Mouse (Mus musculus): ENCODE measurements at regions not wholly inside any gene's neighbourhood (a gene's known extent, or its start where the extent isn't known, plus 50 kb on each side); places are given as distances from the start of the nearest gene placed in this dataset.

- DNase-seq: no peak
- no peaks in the 10 kb centered on the region for H3K36me3 ChIP-seq (ENCODE audit: control insufficient read depth, insufficient read depth, low read length)
- WGBS: 71% methylated on average over 8 of the region's 8 CpGs
- TF ChIP-seq POLR2A (IDR thresholded peaks at IDR 0.05; ENCODE audit: control insufficient read depth, extremely low read depth, insufficient read depth, low read length, poor library complexity): no peak
- peaks cover 11% of the 10 kb centered on the region for H3K4me1 ChIP-seq (replicated peaks; ENCODE audit: control insufficient read depth, insufficient read depth, low read length)
- no peak overlapping the region for H3K4me3 ChIP-seq (ENCODE audit: control insufficient read depth, insufficient read depth, low read length)
- H3K27ac ChIP-seq (ENCODE audit: control insufficient read depth, insufficient read depth, low read length): no peak overlapping the region
- H3K27me3 ChIP-seq (ENCODE audit: control insufficient read depth, insufficient read depth, low read length): no peaks in the 10 kb centered on the region
Measured at GRCm38 (mm10) chr3:9105191-9105926, 504.5 kb downstream of the Zfp704 start.

- DNase-seq: no peak
- Histone ChIP-seq H3K4me1 (replicated peaks; ENCODE audit: control insufficient read depth, insufficient read depth, low read length) (peaks cover 11% of the 10 kb centered on the region), H3K27me3 (ENCODE audit: control insufficient read depth, insufficient read depth, low read length) (no peaks in the 10 kb centered on the region), H3K27ac (ENCODE audit: control insufficient read depth, insufficient read depth, low read length) (no peak overlapping the region), H3K4me3 (ENCODE audit: control insufficient read depth, insufficient read depth, low read length) (no peak overlapping the region), H3K36me3 (ENCODE audit: control insufficient read depth, insufficient read depth, low read length) (no peaks in the 10 kb centered on the region)
- TF ChIP-seq POLR2A (IDR thresholded peaks at IDR 0.05; ENCODE audit: control insufficient read depth, extremely low read depth, insufficient read depth, low read length, poor library complexity) (no peak), CTCF (IDR thresholded peaks at IDR 0.05; ENCODE audit: borderline replicate concordance, control insufficient read depth, extremely low read depth, insufficient read depth, low read length, poor library complexity) (no peak)
- WGBS: 95% methylated on average over 6 of the region's 6 CpGs
Measured at GRCm38 (mm10) chr3:9103456-9103855, 506.4 kb downstream of the Zfp704 start.

- Histone ChIP-seq H3K27ac (ENCODE audit: control insufficient read depth, insufficient read depth, low read length) (no peak overlapping the region), H3K27me3 (ENCODE audit: control insufficient read depth, insufficient read depth, low read length) (no peaks in the 10 kb centered on the region), H3K4me3 (ENCODE audit: control insufficient read depth, insufficient read depth, low read length) (no peak overlapping the region), H3K36me3 (ENCODE audit: control insufficient read depth, insufficient read depth, low read length) (no peaks in the 10 kb centered on the region), H3K4me1 (replicated peaks; ENCODE audit: control insufficient read depth, insufficient read depth, low read length) (peaks cover 11% of the 10 kb centered on the region)
- TF ChIP-seq CTCF (IDR thresholded peaks at IDR 0.05; ENCODE audit: borderline replicate concordance, control insufficient read depth, extremely low read depth, insufficient read depth, low read length, poor library complexity) (no peak), POLR2A (IDR thresholded peaks at IDR 0.05; ENCODE audit: control insufficient read depth, extremely low read depth, insufficient read depth, low read length, poor library complexity) (no peak)
- WGBS: 91% methylated on average over 3 of the region's 3 CpGs
- DNase-seq: no peak
Measured at GRCm38 (mm10) chr3:9101240-9101639, 508.6 kb downstream of the Zfp704 start.

- Histone ChIP-seq H3K27ac (ENCODE audit: control insufficient read depth, insufficient read depth, low read length) (no peak overlapping the region), H3K4me1 (replicated peaks; ENCODE audit: control insufficient read depth, insufficient read depth, low read length) (peaks cover 7% of the 10 kb centered on the region), H3K27me3 (ENCODE audit: control insufficient read depth, insufficient read depth, low read length) (no peaks in the 10 kb centered on the region), H3K36me3 (ENCODE audit: control insufficient read depth, insufficient read depth, low read length) (no peaks in the 10 kb centered on the region), H3K4me3 (ENCODE audit: control insufficient read depth, insufficient read depth, low read length) (no peak overlapping the region)
- TF ChIP-seq CTCF (IDR thresholded peaks at IDR 0.05; ENCODE audit: borderline replicate concordance, control insufficient read depth, extremely low read depth, insufficient read depth, low read length, poor library complexity): no peak
- no peak for TF ChIP-seq POLR2A (IDR thresholded peaks at IDR 0.05; ENCODE audit: control insufficient read depth, extremely low read depth, insufficient read depth, low read length, poor library complexity)
- WGBS: 95% methylated on average over 8 of the region's 8 CpGs
- no peak for DNase-seq
Measured at GRCm38 (mm10) chr3:9100761-9101160, 509.1 kb downstream of the Zfp704 start.

GRCm38 (mm10) chr3:9098441-9098840 is 511.4 kb downstream of the Zfp704 start:
- TF ChIP-seq CTCF (IDR thresholded peaks at IDR 0.05; ENCODE audit: borderline replicate concordance, control insufficient read depth, extremely low read depth, insufficient read depth, low read length, poor library complexity): no peak
- no peak for TF ChIP-seq POLR2A (IDR thresholded peaks at IDR 0.05; ENCODE audit: control insufficient read depth, extremely low read depth, insufficient read depth, low read length, poor library complexity)
- Histone ChIP-seq H3K27ac (ENCODE audit: control insufficient read depth, insufficient read depth, low read length) (no peak overlapping the region), H3K36me3 (ENCODE audit: control insufficient read depth, insufficient read depth, low read length) (no peaks in the 10 kb centered on the region), H3K4me1 (replicated peaks; ENCODE audit: control insufficient read depth, insufficient read depth, low read length) (no peaks in the 10 kb centered on the region), H3K4me3 (ENCODE audit: control insufficient read depth, insufficient read depth, low read length) (no peak overlapping the region), H3K27me3 (ENCODE audit: control insufficient read depth, insufficient read depth, low read length) (no peaks in the 10 kb centered on the region)
- DNase-seq: no peak
- 88% methylated on average over 10 of the region's 10 CpGs for WGBS

GRCm38 (mm10) chr3:9084134-9084533 is 525.8 kb downstream of the Zfp704 start:
- H3K4me3 ChIP-seq (ENCODE audit: control insufficient read depth, insufficient read depth, low read length): no peak overlapping the region
- WGBS: 97% methylated on average over 5 of the region's 5 CpGs
- H3K27me3 ChIP-seq (ENCODE audit: control insufficient read depth, insufficient read depth, low read length): no peaks in the 10 kb centered on the region
- DNase-seq: no peak
- no peak for TF ChIP-seq CTCF (IDR thresholded peaks at IDR 0.05; ENCODE audit: borderline replicate concordance, control insufficient read depth, extremely low read depth, insufficient read depth, low read length, poor library complexity)
- TF ChIP-seq POLR2A (IDR thresholded peaks at IDR 0.05; ENCODE audit: control insufficient read depth, extremely low read depth, insufficient read depth, low read length, poor library complexity): no peak
- no peak overlapping the region for H3K27ac ChIP-seq (ENCODE audit: control insufficient read depth, insufficient read depth, low read length)
- no peaks in the 10 kb centered on the region for H3K4me1 ChIP-seq (replicated peaks; ENCODE audit: control insufficient read depth, insufficient read depth, low read length)
- no peaks in the 10 kb centered on the region for H3K36me3 ChIP-seq (ENCODE audit: control insufficient read depth, insufficient read depth, low read length)

GRCm38 (mm10) chr3:9082061-9082460 is 527.8 kb downstream of the Zfp704 start:
- Histone ChIP-seq H3K36me3 (ENCODE audit: control insufficient read depth, insufficient read depth, low read length) (no peaks in the 10 kb centered on the region), H3K4me1 (replicated peaks; ENCODE audit: control insufficient read depth, insufficient read depth, low read length) (no peaks in the 10 kb centered on the region), H3K27ac (ENCODE audit: control insufficient read depth, insufficient read depth, low read length) (no peak overlapping the region), H3K27me3 (ENCODE audit: control insufficient read depth, insufficient read depth, low read length) (no peaks in the 10 kb centered on the region), H3K4me3 (ENCODE audit: control insufficient read depth, insufficient read depth, low read length) (no peak overlapping the region)
- no peak for TF ChIP-seq CTCF (IDR thresholded peaks at IDR 0.05; ENCODE audit: borderline replicate concordance, control insufficient read depth, extremely low read depth, insufficient read depth, low read length, poor library complexity)
- TF ChIP-seq POLR2A (IDR thresholded peaks at IDR 0.05; ENCODE audit: control insufficient read depth, extremely low read depth, insufficient read depth, low read length, poor library complexity): no peak
- DNase-seq: no peak
- WGBS: 90% methylated on average over 7 of the region's 7 CpGs

All from thymus, adult 2 months (tissue).